Mouse (Mus musculus) retina, postnatal 1 day (tissue): ENCODE measurements around the gene Pip4k2b.
"Not testable (repeated sequence)": the region's sequence is repeated elsewhere in the genome, so short reads cannot be mapped to it uniquely, and the experiment has no call there.

Experiments
- DNase-seq: peaks from one replicate; pipeline ENCODE4 v3.0.0-alpha.2; 2012

Pip4k2b gene

GRCm38 (mm10) chr11:97714356-97714755 is 30.1 kb downstream of the Pip4k2b start:
- DNase-seq = no peak

DNA sequence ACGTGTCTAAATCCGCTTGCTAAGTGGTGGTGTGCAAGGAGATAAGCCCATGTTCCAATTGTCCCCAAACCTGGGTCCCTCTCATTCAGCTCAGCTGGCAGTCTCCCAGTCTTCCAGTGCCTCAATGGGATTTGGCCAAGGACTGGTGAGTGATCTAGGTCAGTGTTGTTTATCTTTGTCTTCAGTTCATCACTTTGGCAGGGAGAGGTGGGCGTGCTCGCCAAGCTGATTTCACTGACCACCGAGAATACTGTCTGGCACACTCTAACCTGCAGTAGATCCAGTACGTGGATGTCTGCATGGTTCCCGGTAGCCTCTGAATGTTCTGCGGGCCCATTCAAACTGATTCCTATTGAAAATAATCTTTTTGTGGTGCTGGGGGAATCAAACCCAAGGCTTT is 30.6 kb downstream of the Pip4k2b start:
- no peak for DNase-seq

GRCm38 (mm10) chr11:97712286-97712685 is 32.2 kb downstream of the Pip4k2b start:
- no peak for DNase-seq

GRCm38 (mm10) chr11:97711200-97711900 is 33.2 kb downstream of the Pip4k2b start:
- no peak for DNase-seq

DNA sequence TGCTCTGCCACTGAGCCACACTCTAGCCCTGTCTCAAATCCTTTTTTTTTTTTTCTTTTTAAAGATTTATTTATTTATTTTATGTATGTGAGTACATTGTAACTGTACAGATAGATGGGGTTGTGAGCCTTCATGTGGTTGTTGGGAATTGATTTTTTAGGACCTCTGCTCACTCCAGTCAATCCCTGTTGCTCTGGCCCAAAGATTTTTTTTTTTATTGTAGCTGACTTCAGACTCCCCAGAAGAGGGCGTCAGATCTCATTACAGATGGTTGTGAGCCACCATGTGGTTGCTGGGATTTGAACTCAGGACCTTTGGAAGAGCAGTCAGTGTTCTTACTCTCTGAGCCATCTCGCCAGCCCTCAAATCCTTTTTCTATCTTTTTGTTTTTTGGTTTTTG is 34.4 kb downstream of the Pip4k2b start:
- not testable (repeated sequence) for DNase-seq

DNA sequence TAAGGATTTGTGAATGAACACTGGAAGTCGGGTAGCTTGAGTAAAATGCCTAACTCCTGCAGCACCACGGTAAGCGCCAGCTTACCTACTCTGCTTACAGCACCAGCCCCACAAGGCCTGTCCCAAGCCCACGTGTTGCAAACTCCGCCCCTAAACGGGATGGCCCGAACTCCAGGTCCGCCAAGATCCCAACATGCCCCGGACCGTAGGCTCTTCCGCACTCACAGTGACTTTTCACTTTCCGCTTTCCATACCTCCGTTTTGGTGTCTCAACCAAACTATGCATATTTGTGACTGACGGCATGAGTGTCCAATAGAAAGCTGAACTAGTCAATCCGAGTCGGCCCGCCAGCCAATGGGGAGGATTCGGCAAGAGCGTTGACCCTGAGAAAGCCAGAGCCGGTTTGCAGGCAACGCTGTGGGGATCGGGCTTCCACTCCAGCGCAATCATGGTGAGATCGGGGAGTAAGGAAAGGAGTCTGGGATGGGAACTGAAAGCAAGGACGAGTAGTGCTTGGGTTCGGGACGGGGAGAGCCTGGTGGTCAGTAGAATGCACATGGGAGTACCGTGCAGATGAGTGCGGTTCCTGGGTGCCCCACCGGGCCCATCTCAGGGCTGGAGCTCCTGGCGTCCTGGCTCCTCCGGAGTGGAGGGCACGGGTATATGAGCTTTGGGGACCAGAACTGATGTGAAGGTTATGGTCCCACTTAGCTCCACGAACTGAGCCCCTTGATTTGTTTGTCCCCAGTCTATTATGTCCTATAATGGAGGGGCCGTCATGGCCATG is 41.3 kb downstream of the Pip4k2b start, which contains the start of gene Psmb3:
TSS of gene Psmb3 (plus strand) at position 361 of the 788 bp plus-strand sequence.
- peak; percentile 100 for DNase-seq

DNA sequence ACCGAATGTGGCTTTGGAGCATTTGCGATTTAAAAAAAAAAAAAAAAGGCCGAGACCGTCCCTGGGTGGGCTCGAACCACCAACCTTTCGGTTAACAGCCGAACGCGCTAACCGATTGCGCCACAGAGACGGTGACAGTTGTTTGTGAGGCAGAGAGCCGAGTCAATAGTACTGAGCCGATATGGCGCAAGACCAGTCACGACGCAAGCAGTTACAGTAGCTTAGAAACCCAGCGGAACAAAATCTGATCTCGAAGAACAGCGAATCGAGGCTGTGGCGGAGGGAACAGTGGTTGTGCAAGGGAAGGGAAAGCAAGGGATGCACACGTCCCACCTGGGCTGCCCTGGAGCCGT is 42.1 kb downstream of the Pip4k2b start:
- DNase-seq = peak; percentile 92

DNA sequence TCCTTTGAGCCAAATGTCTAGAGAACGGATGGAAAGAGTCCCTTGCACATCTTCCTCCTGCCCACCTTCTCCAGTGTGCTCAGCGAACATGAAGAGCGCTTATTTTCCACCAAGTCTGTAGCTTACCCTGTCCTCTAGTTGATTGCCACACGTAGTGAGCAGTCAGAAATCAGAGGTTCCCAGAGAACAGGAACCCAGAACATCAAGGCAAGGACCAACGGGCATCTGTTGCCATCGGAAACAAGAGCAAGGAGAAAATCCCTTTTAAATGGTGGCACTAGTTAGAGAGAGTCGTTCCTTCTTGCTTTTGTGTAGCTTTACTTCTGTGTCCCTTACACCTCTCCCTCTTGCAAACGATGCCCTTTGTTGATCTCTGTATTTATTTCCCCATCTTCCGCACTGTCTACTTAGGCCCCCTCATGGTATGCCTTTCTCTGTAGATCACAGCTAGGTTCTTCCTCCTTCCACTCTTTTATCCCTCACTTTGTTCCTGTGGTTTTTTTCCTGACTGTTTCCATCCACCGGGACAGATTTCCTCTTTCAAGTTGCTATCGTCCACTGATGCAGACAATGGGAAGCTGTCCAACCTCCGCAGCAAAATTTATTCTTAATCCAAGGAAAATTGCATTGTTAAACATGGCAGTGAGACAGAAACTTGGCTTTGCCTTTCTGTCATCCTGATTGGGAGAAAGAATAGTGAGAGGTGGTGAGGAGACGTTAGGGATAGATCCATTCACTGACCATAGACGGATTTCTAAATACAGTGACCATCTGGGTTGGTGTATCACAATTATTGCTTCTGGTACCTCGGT is 42.7 kb downstream of the Pip4k2b start:
- no peak for DNase-seq

- peak; percentile 56 for DNase-seq
These were observed 43.5 kb downstream of the Pip4k2b start for GRCm38 (mm10) chr11:97700746-97701580.

DNA sequence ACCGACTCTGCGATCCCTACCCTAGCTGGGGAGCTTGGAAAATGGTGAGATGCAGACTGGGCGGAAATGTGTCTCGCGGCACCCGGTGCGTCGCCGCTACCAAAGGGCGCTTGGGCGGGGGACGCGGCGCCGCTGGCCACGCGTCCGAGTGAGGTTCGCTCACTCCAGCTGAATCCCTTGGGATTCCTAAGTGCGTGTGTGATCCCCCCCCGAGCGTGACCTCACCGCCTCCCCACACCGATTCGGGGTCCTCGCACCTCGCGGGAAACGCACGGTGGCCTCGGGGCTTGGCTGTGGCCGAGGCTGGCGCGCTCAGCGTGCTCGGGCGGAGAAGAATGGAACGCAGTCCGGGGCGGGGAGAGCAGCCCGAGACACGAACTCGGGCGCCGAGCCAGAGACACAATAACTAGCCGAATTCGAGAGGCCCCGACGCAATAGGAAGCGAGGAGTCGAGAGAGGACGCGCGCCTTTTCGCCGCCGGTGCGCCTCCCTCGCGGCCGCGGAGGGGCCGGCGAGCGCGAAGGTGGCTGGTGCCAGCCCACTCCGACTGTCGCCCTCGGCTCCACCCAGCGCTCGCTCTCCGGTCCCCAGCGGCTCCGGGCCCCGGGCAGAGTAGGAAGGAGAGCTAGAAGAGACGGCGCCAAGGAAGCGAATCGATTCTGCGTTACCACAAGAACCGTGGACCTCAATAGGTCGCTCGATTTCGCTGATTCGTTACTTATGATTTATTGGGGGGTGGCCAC is 44.3 kb downstream of the Pip4k2b start, which contains the start of gene Pcgf2:
TSS of gene Pcgf2 (minus strand) at position 495 of the 743 bp plus-strand sequence.
- DNase-seq = peak; percentile 88

DNA sequence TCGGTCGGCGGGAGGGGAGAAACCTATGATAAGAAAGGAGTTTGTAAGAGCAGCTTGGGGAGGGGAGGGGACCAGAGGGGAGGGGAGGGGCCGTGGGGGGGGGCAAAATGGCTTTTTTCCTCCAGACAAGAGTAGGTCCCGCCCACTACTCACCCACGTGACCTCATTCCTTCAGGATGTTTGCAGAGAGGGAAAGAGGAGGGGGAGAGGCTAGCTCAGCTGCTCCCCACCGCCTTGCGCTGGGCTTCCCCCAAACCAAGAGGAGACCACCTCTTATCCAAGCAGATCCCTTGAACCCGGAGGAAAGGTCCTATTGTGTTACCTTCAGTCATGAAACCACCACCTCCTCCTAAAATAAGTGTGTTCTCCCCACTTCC is 44.9 kb downstream of the Pip4k2b start:
- peak; percentile 96 for DNase-seq

GRCm38 (mm10) chr11:97698741-97699611 is 45.5 kb downstream of the Pip4k2b start:
- peak; percentile 82 for DNase-seq

DNA sequence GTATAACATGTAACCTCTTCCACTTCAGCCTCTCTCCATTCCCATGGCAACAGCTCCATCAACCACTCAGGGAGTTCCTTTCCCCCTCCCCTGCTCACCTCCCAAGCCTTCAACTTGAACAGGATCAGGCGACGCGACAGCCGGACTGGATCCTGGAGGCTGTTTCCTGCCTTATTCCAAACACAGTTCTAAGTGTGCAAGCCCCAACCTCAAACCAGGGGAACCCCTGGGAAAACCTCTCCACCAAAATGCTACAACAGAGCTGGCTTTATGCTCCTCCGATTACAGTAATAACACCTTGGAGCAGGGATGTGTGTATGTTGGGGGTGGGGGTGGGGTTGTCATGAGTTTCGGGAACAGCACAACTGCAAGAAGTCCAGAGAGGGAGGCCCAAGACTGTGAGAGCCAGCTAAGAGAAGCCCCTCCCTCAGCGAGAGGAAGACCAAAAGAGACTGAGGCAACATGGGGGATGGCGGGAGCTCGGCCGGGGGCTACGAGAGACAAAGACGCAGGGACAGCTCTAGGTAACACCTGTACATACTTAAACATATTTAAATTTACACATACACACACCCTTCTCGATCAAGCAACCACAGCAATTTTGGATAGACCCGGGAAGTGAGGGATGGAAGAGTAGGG is 46.5 kb downstream of the Pip4k2b start:
- DNase-seq = peak; percentile 66

DNA sequence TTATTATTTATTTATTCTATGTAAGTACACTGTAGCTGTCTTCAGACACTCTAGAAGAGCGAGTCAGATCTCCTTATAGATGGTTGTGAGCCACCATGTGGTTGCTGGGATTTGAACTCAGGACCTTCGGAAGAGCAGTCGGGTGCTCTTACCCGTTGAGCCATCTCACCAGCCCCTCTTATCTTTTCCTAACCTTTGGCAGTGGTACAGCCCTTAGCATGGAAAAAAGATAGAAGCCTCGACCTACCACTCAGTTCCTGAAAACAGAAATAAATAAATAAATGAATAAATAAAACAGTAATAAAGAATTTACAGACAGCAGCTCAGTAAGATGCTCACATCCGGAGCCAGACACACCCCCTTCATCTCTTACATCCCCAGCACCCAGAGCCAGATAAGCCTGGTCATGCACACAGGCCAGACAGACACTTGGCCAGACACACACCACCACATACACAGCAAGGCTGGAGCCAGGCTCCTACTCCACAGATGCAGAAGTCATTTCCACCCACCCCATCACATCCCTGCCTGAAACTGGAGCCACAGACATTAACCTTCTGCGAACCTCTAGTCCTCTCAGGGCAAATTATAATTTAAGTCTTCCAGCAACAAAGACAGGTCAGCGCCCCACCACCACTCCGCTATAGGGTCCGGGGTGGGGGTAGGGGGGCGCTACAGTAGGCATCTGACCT is 47.2 kb downstream of the Pip4k2b start:
- DNase-seq = no peak

DNA sequence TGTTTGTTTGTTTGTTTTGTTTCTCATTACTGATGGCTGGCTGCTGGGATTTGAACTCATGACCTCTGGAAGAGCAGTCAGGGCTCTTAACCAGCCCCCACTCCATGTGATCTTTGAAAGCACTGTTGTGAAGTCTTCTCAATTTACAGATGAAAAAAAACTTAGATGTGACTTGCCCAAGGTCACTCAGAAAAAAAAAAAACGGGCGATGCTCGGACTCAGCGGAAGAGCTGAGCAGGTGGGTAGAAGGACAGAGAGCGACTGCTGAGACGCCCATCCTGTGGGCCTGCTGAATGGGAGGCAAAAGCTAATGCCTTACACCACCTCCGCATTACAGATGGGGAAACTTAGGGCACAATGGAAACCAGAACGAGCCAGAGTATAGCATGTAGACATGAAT is 47.8 kb downstream of the Pip4k2b start:
- DNase-seq = no peak

- no peak for DNase-seq
These were observed 48.6 kb downstream of the Pip4k2b start for GRCm38 (mm10) chr11:97695712-97696401.

GRCm38 (mm10) chr11:97694921-97695711 is 49.4 kb downstream of the Pip4k2b start:
- peak; percentile 75 for DNase-seq

DNA sequence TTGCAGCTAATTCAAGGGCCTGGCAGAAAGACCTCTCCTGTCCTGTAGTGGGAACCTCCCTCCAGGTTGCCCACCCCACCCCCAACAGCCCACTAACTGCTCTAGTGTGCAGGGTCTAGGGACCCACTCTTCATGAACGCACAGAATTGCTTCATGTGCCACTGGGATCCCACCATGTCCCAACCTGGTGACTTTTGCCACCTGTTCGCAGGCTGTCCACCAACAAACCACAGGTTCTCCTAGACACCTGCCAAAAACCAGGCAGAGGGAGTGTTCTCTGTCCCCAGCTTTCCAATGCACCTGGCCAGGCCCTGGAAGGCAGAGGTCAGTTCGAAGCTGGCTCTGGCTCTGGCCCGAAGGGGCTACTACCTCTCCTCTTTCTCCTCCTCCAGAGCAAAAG is 50.1 kb downstream of the Pip4k2b start:
- DNase-seq = no peak
